Mouse (Mus musculus) midbrain, embryonic 13.5 days (tissue): ENCODE measurements at regions not wholly inside any gene's neighbourhood (a gene's known extent, or its start where the extent isn't known, plus 50 kb on each side); places are given as distances from the start of the nearest gene placed in this dataset.
"Not testable (repeated sequence)": the region's sequence is repeated elsewhere in the genome, so short reads cannot be mapped to it uniquely, and the experiment has no call there.

ENCODE experiments used
- ATAC-seq: fragments of 200-750 bp; cut with Nextera tagmentation; 2 replicates; pipeline ENCODE4 v1.8.0; 2017; ENCODE audit warnings: mild to moderate bottlenecking, moderate TSS enrichment, moderate library complexity
- H3K27ac ChIP-seq: fragments of 300-500 bp; sonication (generic); 2 replicates; pipeline ENCODE4 v1.5.1; 2015; ENCODE audit warnings: inconsistent platforms, mild to moderate bottlenecking, moderate library complexity
- H3K27me3 ChIP-seq: fragments of 300-500 bp; sonication (generic); 2 replicates; pipeline ENCODE4 v1.6.1; 2015; ENCODE audit warnings: mild to moderate bottlenecking, inconsistent platforms
- H3K36me3 ChIP-seq: fragments of 300-500 bp; sonication (generic); 2 replicates; pipeline ENCODE4 v1.6.1; 2015; ENCODE audit warnings: mild to moderate bottlenecking, inconsistent platforms
- H3K4me1 ChIP-seq: fragments of 300-500 bp; sonication (generic); replicated peaks from 2 replicates; pipeline ENCODE4 v1.6.1; 2015; ENCODE audit warnings: inconsistent platforms
- H3K4me2 ChIP-seq: fragments of 300-500 bp; sonication (generic); replicated peaks from 2 replicates; pipeline ENCODE4 v1.6.1; 2015; ENCODE audit warnings: moderate library complexity, mild to moderate bottlenecking, inconsistent platforms
- H3K4me3 ChIP-seq: fragments of 300-500 bp; sonication (generic); replicated peaks from 2 replicates; pipeline ENCODE4 v1.5.1; 2015; ENCODE audit warnings: mild to moderate bottlenecking, inconsistent platforms
- H3K9ac ChIP-seq: fragments of 300-500 bp; sonication (generic); replicated peaks from 2 replicates; pipeline ENCODE4 v1.6.1; 2015; ENCODE audit warnings: mild to moderate bottlenecking, inconsistent platforms
- H3K9me3 ChIP-seq: fragments of 300-500 bp; sonication (generic); 2 replicates; pipeline ENCODE4 v1.6.1; 2016; ENCODE audit warnings: mild to moderate bottlenecking, inconsistent platforms
- WGBS: fragments of 180-500 bp; shearing (Covaris S2); methylation state at CpG from one replicate; pipeline ENCODE4 v1.1.7; 2015; 5-methylcytosine and 5-hydroxymethylcytosine counted together

DNA sequence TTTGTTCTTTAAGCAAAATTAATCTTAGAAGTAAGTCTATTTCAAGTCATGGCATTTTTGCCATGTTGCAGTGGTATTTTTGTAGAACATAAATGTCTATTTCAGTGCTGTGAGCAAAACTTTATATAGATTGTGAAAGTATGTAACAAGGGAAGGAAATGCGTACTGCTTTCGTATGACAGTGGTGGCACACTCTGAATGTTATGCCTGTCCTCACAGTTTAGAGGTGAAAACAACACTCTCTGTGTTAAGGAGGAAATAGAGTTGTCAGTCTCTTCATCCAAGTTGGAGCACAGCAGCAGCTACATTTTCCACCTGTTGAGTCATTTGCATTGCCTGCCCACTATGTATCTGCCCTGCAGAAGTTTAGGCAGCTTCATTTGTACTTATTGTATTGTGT is 550.0 kb upstream of the Gm10801 start:
- H3K27ac ChIP-seq: no peak overlapping the region
- H3K36me3 ChIP-seq: no peaks in the 10 kb centered on the region
- H3K9me3 ChIP-seq: peaks cover 8% of the 10 kb centered on the region; the same call in 1 of the 2 replicates
- ATAC-seq: no peak
- 96% methylated on average over 2 of the region's 2 CpGs for WGBS
- no peaks in the 10 kb centered on the region for H3K4me1 ChIP-seq
- H3K4me2 ChIP-seq: no peak overlapping the region
- no peaks in the 10 kb centered on the region for H3K27me3 ChIP-seq
- no peak overlapping the region for H3K9ac ChIP-seq
- no peak overlapping the region for H3K4me3 ChIP-seq

DNA sequence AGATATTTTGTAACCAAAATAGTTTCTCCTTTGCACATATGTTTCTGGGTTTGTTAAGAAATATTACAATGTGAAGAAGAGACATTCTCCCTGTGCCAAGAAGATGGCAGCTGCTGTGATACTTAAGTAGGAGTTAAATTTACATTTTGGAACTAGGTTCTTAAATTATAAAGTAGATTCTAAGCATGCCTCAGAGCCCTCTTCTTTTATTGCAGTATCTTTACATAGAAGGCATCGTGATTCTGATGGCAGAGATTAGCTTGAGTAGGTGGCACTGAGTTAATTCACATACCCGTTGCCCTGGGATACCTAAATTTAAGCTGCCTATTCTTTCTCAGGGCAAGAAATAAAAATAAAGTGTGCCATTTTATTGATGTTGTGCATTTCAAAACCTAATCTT is 538.6 kb upstream of the Gm10801 start:
- no peak overlapping the region for H3K4me3 ChIP-seq
- H3K9me3 ChIP-seq: no peaks in the 10 kb centered on the region
- 43% methylated on average over 2 of the region's 2 CpGs for WGBS
- H3K27me3 ChIP-seq: no peaks in the 10 kb centered on the region
- no peak overlapping the region for H3K4me2 ChIP-seq
- no peak for ATAC-seq
- no peak overlapping the region for H3K27ac ChIP-seq
- H3K4me1 ChIP-seq: no peaks in the 10 kb centered on the region
- H3K36me3 ChIP-seq: no peaks in the 10 kb centered on the region
- H3K9ac ChIP-seq: no peak overlapping the region

DNA sequence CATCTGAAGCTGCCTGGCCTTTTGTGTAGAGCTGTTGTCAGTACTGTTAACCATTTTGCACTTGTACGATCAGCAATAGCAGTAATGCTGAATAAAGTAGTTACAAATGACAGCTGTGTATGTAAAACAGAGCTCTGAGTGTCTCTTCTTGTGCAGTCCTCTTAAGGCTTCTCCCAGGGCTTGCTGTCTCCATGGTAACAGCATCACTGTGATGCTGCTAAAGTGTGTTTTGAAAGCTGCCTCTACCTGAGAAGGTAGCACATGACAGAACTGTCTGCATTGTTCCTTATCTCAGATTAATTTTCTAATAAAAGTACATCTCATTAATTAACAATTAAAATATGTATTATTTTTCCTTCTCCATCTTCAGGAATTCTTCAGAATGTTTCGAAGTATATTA is 537.4 kb upstream of the Gm10801 start:
- no peak overlapping the region for H3K4me2 ChIP-seq
- H3K4me1 ChIP-seq: no peaks in the 10 kb centered on the region
- H3K4me3 ChIP-seq: no peak overlapping the region
- no peak overlapping the region for H3K27ac ChIP-seq
- no peaks in the 10 kb centered on the region for H3K36me3 ChIP-seq
- H3K27me3 ChIP-seq: no peaks in the 10 kb centered on the region
- ATAC-seq: peak; percentile 86
- H3K9ac ChIP-seq: no peak overlapping the region
- 58% methylated on average over 2 of the region's 2 CpGs for WGBS
- no peaks in the 10 kb centered on the region for H3K9me3 ChIP-seq

DNA sequence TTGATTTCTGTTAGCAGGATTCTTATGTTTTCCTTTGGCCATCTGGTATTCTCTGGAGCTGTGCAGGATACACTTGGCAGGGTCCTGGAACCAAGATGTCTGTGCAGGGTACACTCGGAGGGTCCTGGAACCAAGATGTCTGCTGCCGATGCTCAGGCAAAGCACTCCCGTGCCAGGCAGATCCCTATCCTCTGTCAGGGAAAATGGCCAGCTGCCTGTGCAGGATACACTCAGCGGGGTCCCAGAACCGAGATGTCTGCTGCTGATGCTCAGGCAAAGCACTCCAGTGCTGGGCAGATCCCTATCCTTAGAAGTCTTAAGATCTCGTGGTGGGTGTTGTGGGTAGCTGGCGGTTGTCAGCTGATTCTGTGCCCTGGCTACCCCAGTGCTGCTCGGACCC is 521.6 kb upstream of the Gm10801 start:
- not testable (repeated sequence) for ATAC-seq, H3K9me3 ChIP-seq, H3K27ac ChIP-seq, H3K4me1 ChIP-seq, H3K36me3 ChIP-seq, H3K27me3 ChIP-seq, H3K4me2 ChIP-seq, H3K9ac ChIP-seq, H3K4me3 ChIP-seq
- 91% methylated on average over 8 of the region's 8 CpGs for WGBS

DNA sequence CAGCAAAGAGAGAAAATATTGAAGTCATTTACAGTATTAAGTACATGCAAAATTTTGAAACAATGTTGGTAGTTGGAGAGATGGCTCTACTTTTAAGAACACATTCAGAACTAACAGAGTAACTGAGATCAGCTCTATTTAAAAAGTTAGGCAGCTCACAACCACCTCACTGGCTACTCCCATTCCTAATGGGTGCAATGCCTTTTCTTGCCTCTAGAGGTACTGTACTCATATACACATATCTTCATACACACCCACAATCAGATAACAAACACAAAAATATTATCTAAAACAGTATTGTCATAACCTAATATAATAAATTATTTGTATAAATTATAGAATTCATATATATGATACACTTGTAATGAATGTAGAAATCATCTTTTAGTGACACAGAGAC is 518.3 kb upstream of the Gm10801 start:
- H3K4me1 ChIP-seq: no peaks in the 10 kb centered on the region
- no peak overlapping the region for H3K4me2 ChIP-seq
- H3K36me3 ChIP-seq: no peaks in the 10 kb centered on the region
- no peak overlapping the region for H3K27ac ChIP-seq
- no peaks in the 10 kb centered on the region for H3K9me3 ChIP-seq
- H3K9ac ChIP-seq: no peak overlapping the region
- no peak for ATAC-seq
- no peaks in the 10 kb centered on the region for H3K27me3 ChIP-seq
- H3K4me3 ChIP-seq: no peak overlapping the region
